Mouse (Mus musculus) frontal cortex, adult 2 months (tissue): ENCODE results near the gene Fbrsl1. TPM values are rescaled to one million over a fixed set of nuclear protein-coding genes. Genes with fewer than 3 reads are reported as not detected.
"Not testable (repeated sequence)": the region's sequence is repeated elsewhere in the genome, so short reads cannot be mapped to it uniquely, and the experiment has no call there.

ENCODE experiments used
- DNase-seq, 2 experiments: peaks; one replicate each; pipeline ENCODE4 v3.0.0; 2022; ENCODE audit warnings: low spot score in 1 of 2; ENCODE audit errors: extremely low spot score in 1 of 2
- polyA plus RNA-seq: library from polyadenylated mRNA; depleted of rRNA; stranded (reverse); fragments of >200 nt; gene quantifications from 2 replicates; pipeline ENCODE4 v1.2.3, GENCODE M21; 2012

The Fbrsl1 gene
- polyA plus RNA-seq, 1 experiment, result 54.9 TPM

DNA sequence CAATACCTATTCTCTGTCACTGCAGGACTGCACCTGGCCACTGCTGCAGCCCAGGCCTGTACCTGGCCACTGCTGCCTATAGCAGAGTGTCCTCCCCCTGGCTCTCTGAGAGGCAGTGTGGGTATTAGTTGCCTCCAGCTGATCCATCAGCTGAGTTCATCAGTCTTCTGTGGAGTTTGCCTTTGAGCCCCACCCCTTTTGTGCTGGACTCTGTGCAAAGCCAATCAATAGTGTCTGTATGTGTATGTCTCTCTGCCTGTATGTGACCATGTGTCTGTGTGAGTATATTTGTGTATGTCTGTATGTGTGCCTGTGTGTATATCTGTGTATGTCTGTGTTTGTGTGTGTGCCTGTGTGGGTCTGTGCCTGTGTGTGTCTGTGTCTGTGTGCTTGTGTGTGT lies 7.0 kb upstream of the Fbrsl1 start:
- no peak for DNase-seq

DNA sequence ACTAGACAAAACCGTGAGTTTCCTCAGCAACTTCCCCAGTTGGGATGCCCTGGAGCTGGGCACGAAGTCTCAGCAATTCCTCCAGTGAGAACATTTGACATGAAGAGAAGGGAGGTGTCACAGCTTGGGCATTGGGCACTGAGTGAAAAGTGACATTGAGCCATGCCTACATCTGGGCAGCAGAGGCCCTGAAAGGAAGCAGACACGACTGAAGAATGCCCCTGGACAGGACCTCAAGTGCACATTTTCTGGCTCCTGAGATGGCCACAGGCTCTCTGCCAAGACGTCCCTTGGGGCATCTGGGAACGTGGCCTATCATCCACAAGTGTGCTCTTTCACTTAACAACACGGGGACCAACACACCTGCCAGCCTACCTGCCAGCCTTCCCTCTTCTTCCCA lies 991 bp upstream of the Fbrsl1 start:
- DNase-seq, result no peak

DNA sequence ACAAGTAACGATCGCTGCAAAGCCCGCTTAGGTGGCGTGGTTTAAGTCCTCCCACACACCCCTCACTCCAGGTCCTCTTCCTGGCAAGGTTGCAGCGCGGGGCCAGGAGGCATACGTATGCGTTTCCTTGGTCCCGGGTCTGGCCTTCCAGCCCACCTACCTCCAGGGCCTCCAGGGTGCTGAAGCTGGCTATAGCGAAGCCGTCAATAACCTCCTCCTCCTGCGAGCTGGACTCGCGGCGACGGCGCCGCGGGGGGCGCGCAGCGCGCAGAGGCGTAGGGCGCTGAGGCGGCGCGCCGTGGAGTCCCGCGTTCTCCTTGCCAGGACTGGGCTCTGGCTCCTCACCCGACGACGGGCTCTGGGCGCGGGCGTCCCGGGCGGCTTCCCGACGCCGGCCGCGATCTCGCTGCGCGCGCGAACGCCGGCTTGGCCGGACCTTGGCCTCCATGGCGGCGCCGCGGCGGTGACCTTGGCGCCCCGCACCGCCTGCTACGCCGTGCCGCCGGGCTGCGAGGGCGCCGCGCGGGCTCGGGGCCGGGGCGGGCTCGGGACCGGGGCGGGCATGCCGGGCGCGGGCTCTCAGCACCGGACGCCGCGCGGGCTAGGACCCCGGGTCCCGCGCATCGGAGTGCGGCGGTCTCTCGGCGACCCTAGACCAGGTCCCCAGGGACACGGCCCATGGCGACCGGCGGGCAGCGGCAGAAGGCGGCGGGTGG lies 425 bp downstream of the Fbrsl1 start:
- no peak for DNase-seq

DNA sequence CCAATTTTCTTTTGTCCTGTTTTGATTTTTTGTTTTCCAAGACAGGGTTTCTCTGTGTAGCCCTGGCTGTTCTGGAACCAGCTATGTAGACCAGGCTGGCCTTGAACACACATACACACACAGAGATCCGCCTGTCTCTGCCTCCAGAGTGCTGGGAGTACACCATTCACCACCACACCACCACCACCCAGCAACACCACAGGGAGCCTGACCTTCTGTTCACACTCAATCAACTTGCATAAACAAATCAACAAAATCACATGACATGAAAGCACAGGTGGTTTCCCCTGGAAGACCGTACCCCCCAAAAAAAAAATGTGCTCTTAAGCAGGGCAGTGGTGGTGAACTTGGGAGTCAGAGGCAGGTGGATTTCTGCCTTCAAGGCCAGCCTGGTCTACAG lies 3.8 kb downstream of the Fbrsl1 start:
- DNase-seq, result no peak

DNA sequence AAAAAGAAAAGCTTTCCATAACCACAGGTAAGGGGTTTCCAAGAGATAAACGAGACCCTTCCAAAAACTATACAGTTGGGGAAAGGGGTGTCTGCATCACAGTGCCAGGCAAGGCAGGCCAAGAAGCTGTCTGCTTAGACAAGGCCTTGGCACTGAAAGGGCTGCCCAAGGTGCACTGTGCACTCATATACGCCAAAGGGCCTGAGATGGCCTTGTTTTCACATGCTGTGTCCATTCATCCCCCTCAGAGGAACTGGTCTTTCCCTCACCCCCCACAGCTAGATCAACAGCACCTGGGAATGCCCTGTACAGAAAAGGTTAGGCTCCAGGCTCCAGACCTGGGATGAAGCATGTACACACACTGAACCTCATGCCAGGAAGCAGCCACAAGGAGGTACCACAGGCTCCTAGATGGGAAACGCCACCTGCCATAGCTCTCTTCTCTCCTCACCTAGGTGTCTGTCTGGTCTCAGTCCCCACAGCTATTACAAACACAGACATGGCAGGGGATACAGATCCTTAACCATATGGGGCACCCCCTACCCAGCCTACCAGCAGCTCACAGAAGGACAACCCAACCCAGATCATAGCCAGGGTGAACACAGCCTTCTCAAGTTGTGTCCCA lies 5.2 kb downstream of the Fbrsl1 start:
- no peak for DNase-seq

DNA sequence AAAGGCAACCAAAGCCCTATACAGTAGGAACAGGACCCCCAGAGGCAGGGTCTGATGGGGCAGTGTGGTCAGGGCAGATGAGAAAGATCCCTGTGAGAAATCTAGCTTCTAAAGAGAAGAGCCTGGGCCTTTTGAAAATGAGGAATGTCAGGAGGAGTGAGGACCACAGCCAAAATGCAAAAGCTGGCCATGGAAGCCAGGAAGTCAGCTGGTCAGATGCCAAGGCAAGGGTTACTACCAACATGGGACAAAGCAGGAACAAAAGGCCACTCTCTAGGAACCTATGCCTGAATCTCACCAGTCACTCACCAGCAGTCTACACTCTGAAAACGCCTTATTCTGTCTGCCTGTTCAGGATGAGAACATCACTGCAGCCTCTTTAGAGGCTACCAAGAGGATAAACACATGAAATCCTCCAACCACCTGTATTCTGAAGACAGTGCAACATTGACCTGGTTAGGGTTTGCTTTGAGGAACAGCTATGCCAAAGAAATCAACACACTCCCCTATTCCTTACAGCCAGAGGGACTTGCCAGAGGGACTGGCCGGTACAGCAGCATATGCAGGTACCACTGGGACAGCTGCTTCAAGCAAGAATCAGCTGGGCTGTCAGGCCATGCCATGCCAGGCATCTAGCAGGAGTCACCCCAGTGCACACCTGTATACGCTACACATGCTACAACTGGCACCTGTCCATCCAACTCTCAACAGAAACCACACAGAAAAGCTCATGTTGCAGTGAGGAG lies 8.6 kb downstream of the Fbrsl1 start:
- no peak for DNase-seq

DNA sequence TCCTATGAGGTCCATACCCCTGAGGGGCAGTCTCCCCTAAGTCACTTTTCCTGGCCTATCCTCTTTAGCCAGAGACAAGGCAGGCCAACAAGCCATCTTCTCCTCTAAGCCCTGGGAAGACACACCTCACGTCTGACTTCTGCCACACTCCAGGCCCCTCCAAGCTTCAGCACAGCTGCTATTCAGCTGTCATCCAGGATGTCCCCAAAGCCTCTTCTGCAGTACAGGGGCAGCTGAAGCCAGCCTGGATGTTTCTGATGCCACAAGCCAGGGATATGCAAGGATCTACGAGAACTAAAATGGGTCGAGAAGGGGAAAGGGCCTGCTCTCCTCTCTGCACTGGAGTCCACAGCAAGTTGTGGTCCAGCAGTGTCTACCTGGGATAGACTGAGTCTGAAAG lies 9.7 kb downstream of the Fbrsl1 start:
- no peak for DNase-seq

DNA sequence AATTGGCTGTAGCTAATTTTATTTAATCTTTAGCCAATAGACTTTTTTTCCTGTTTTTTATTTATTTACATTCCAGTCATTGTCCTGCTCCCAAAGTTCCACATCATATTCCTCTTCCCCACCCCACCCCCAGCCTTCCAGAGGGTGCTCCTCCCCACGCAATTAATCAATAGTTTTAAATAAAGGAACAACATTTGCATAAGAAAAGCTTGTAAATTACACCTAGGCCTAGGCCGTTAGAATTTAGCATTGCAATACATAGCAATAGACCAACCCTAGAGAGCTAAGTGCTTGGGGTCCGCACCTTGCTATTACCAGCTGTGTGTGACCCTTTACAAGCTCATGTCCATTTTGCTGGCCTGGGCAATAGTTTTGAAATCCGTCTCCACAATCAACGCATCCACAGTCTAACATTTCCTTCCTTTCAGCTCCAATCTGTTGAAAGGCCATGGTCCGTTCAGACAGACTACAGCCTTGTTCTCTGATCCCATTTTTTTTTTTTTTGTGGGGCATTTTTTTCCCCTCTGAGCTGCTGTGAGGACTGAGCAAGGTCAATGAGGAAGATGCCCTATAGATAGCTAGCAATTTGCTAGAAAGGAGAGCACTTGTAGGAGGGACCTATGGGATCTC lies 10.6 kb downstream of the Fbrsl1 start:
- DNase-seq, result no peak

DNA sequence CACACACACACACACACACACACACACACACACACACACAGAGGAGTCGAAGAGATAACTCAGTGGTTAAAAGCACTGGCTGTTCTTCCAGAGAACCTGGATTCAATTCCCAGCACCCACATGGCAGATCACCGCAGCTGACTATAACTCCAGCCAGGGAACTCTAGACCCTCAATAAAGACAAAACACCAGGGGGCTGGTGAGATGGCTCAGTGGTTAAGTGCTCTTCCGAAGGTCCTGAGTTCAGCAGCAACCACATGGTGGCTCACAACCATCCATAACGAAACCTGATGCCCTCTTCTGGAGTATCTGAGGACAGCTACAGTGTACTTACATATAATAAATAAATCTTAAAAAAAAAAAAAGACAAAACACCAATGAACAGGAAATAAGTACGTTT lies 12.1 kb downstream of the Fbrsl1 start:
- not testable (repeated sequence) for DNase-seq

DNA sequence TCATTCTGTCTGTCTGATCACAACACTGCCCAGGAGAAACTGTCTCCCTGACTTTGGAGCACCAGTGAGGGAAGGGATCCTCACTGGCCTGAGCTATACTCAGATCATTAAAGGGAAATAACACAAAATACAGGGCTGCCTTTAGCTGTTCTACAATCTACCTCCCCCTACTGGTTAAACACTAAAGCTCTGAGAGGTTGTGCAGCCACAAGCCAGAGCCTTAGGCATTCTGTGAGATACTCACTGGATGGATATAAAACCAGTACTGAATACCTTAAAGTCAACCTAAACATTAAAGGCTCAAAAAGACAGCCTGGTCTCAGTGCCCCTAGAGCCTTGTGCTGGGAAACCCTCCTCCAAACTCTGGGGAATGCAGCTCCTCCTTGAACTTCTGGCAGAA lies 13.5 kb downstream of the Fbrsl1 start:
- DNase-seq, result no peak

DNA sequence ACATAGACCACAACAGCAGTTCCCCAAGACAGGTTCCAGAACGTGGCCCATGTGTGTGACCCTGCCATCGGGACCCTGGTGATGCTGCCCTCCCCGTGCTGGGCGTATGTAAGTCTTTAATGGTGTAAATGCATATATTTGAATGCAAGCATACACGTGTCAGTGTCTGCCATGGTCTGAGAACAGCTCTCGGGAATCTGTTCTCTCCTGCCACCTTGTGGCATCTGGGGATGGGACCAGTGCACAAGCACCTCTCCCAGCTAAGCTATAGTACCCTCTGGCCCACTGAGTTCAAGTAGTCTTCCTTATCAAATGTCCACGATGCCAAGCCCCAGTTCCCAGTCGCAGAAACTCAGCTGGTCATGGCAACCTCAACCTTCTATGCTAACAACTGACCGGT lies 19.3 kb downstream of the Fbrsl1 start:
- peak in 1 of 2 experiments; percentile 78 for DNase-seq

DNA sequence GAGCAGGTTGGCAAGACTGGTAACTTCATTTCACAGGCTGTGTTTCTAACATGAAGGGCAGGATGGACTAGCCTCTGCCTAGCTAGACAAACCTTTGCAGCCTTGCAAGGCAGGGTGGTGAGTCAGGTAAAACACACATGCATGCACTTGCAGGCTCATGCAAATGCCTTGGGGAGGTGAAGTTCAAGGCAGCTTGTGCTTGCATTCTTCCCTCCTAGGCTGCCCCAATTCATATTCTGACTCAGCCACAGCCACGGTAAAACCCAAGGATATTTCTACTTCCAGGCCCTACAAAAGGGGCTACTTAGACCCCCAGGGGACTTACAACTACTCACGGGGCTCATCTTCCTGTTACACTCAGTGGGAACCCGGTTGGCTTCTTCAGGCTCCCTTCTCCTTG lies 20.0 kb downstream of the Fbrsl1 start:
- no peak for DNase-seq

DNA sequence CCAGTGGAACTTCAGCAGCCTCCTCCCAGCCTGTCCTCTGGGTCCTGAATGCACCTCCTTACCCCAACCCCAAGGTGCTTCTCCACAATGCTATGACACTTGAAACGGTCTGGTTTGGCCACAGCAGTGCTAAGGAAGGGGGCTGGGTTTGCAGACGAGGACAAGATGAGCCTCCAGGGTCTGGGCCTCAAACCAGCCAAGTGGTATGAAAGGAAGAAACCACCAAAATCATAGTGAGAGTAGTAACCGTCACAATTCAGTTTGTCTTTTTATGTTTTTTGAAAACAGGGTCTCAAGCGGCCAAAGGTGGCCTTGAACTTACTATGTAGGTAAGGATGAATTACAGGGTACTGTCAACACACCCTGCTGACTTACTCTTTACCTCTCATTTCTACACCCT lies 23.1 kb downstream of the Fbrsl1 start:
- no peak for DNase-seq

DNA sequence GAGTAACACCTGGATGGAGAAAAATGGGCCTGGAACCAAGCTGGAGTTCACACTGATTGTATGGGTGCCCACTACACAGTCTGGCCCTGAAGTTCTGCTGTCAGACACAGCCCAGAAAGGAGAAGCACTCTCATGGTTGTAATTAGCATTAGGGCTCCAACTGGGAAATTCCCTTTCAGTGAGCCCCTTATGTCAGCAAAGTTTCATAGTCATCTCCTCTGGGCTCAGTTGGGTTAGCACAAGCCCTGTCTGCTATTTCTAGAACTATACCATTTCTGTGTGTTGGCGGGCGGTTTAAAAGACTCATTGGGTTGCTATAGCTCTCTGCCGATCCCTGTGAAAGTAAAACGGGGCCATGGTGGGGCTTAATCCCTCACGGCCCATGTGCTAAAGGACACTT lies 24.1 kb downstream of the Fbrsl1 start:
- DNase-seq, result no peak

DNA sequence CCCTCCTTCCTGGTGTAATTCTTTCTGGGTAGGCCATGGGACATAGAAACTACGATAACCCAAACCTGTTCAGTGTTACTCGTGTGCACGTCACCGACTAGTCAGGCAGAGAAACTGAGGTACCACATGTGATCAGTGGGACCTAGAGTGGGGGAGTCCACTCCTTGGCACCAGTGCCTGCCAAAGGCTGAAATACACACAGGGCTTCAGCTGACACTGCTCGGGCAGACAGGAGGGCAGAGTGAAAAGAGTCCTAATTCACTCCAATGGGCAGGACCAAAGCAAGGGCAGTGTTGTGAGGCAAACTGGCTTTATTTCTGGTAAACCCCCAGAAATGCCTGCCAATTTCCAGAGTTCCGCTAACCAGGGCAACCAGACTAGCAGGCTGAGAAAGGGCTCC lies 26.9 kb downstream of the Fbrsl1 start:
- DNase-seq, result no peak

DNA sequence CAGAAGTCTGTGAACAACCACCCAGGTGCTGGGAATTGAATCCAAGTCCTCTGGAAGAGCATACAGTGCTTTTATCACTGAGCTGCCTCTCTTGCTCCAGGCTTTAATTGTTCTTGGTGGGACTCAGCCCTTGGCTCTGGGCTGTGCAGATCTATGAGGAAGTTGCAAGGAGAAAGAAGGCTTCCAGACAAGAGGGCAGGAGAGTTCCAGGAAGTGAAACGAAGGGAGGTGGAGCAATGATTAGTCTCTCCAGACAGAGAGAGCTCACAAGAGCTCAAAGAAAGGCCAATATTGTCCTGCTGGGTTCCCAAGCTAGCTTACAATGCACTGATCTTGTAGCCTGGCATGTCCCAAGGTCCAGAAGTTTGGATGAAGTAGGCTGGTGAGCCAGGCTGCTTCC lies 27.4 kb downstream of the Fbrsl1 start:
- DNase-seq, result no peak

DNA sequence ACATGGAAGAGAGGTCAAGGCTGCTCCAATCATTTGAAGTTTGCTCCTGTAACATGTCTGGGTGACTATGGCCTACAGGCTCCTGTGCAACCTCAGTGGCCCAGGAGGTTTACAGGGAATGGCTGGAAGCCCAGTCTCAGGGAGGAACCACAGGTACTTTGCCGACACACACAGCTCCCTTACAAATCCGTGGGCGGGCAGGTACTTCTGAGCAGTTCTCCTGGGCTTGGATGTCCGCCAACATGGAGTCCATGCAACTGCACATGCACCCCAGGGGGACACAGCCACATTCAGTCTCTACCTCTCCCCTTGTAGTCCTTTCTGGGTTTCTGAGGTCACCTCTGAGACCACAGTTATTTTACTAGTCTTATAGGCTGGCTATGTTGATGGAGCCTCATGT lies 28.1 kb downstream of the Fbrsl1 start:
- DNase-seq, result no peak

DNA sequence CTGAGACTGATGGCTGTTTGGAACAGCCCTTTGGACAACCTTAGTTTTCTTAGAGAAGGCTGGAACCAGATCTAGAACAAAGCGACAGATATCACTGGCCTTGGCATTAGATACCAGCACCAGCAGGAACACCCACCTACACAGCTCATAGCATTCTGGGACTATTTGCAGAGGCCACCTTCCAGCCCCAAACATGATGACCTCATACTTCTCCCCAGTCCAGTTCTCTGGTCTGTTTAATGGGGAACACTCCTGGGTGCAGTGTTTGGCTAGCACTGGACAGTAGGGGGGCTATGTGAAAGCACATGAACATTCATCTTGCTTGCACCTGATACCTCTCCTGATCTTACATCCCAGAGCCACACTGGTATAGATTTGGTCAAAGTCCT lies 29.8 kb downstream of the Fbrsl1 start:
- no peak for DNase-seq

DNA sequence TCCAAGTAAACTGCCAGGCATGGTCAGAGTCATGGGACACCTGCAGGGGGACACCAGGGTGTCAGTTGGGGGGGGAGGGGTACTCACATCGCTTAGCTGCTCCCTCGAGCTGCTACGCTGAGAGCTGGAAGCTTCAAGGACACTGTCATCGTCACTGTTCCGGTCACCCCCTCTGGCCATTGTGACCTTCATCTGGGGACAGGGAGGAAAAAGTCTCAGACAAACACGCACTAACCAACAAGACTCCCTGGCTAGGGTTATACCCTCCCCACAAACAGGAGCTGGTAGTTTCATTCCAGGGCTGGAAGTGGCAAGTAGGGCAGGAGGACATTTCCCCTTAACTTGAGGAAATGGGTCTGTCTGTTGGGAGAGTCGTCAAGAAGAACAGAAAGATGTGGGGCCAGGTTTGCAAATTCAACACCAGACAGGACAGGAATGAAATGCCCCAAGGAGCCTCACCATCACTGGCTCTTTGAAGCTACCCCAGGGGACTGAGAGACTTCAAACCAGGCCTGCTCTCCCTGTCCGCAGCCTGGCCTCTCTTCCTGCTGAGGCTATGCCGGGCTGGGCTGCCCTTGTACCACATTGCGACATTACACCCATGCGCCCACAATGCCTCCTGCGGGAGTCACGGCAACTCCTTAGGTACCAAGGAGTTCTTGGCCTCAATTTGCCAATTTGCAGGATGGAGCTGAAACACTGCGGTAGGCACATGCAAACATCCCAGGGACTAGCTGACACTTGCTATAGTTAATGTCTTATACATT lies 30.4 kb downstream of the Fbrsl1 start:
- DNase-seq, result no peak

DNA sequence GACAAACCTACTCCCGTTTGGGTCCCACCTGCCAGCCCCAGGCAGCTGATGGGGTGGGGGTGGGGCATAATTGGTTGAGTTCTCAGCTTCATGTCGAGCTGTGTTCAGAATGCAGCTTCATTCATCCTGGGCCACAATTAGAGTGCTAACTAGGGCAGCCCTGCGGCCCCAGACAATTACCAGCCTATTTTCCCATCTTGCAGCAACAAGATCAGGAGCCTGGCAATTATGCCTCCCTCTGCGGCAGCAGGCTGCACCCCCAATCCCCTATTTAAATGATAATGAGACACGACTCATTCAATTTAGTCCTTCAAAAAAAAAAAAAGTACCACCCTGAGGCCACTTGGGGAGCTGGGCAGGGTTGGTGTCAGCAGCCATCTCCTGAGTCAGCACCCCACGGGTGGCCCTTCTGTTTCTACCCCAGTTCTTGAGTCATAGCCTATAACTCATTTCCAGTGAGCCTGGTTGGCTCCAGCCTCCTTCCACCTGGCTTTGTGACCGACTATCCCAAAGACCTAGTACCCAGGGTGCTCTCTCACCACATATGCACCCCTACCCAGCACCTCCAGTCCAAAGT lies 31.4 kb downstream of the Fbrsl1 start:
- peak; percentile 64 to 66 for DNase-seq
